Mouse (Mus musculus) cerebellum, adult 2 months (tissue): Measurements from ENCODE around the gene Ggcx.

Experiments
- CTCF ChIP-seq: fragments of 200-500 bp; IDR thresholded peaks from 2 replicates; pipeline ENCODE4 v1.5.1; 2011; ENCODE audit warnings: low read depth, mild to moderate bottlenecking, control low read depth, low read length, moderate library complexity, borderline replicate concordance; ENCODE audit not compliant: insufficient read depth
- POLR2A ChIP-seq: fragments of 200-500 bp; IDR thresholded peaks from 2 replicates; pipeline ENCODE4 v1.6.1; 2011; ENCODE audit warnings: low read length, control low read depth, borderline replicate concordance; ENCODE audit not compliant: insufficient read depth

- TF ChIP-seq CTCF (no peak), POLR2A (no peak)
Measured at GRCm38 (mm10) chr6:72399967-72400366, 14.1 kb upstream of the Ggcx start.
